Mouse (Mus musculus) CD8-positive naive resting alpha-beta T cell, adult 2 months (primary cell): ENCODE data around the gene Slc22a4.
A peak's percentile ranks its signal among the peaks of the same experiment; 100 is the strongest.

Experiments
- DNase-seq, 2 experiments: peaks; one replicate each; pipeline ENCODE4 v3.0.0; 2022; ENCODE audit warnings: low read depth in 2 of 2, low spot score in 2 of 2

The Slc22a4 gene

DNA sequence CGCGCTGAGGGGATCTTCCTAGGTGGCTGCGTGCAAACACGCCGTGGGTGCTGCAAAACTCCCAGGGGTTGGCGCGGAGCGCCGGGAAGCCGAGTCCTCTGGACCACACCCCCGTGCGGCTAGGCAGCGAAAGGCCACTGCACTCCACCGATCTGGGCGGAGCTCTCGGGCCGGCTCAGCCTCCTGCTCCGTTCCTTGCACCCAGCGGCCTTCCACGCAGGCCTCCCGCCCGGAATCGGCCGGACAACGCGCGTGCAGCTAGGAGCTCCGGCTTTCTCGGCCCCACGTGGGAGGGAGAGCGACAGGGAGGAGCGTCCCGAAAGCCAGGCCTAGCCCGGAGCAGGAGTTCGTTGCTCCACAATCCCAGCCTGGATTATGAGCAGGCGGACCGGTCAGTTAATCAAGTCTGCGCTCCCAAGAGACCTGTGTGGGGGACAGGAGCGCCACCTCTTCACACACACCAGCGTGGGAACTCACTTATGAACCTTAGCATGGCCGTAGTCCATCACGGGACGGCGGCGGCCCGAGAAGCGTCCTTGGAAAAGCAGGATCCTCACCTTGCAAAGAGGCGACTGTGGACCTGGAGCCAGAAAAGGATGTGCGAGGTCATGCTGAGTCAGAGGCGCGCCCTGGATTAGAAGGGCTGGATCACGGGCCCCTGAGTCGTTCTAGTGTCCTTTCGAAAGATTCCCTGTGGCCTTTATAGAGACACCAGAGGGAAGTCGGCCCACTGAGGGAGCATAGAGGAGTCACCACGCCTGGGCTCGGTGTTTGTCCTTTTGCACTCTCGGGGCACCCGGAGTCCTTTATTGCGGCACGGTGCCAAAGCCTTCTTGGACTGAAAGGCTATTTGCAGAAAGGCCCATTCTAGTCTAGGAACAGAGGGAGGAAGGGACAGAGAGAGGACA is at the start of gene Slc22a4:
Gene Slc22a4 (minus strand): TSS at position 47 of the 908 bp plus-strand sequence.
- no peak for DNase-seq

DNA sequence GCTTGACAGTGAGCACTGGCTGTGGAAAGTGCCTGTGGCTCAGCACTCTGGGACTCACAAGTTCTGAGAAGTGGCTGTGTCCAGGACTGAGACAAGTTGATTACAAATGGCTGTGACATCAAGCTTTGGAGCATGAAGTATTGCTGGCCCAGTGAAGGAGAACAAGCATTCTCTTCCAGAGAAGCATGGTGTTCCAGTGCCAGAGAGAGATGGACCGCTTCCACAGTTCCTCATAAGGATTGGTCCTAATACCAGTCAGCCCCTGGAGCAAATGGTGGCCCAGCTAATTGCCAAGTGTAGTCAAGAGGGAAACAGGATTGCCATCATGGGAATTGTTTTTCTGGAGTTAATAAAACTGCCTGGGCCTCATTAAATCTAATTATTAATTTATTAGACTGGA is 48.2 kb upstream of the Slc22a4 start:
- no peak for DNase-seq

DNA sequence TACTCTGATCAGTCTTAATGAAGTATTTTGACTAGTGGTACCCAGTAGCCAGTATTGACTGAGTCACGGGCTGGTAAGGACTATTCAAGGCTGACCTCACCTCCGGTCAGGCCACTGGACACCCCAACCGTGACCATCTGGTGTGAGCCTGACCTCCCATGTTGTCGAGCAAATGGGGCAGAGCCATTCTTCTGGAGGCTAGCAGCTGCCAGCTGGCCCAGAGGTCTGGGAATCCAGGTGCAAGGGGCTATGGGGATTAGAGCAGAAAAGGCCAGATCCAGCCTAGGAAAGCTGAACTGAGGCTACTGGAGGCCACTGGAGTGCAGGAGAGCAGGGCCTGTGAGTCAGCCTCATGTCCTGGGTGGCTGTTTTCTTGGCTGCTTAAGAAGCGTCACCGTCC is 47.5 kb upstream of the Slc22a4 start:
- no peak for DNase-seq

DNA sequence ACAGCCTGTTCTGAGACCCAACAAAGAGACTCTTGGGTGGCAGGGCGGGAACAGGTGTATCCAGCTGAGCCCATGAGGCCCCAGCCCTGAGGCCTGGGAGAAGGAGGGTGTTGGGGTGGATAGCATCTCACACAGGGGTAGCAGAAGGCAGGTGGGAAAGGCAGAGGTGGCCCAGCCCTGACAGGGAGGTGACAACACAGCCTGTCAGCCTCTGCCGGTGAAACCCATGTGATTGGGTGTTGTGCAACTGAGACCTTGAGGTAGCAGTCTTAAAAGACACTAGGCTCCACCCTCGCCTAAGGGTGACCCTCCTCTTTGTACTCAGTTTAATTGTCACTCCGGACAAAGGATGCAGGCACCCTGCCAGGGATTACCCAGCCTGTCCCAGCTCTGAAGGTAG is 45.4 kb upstream of the Slc22a4 start:
- no peak for DNase-seq

DNA sequence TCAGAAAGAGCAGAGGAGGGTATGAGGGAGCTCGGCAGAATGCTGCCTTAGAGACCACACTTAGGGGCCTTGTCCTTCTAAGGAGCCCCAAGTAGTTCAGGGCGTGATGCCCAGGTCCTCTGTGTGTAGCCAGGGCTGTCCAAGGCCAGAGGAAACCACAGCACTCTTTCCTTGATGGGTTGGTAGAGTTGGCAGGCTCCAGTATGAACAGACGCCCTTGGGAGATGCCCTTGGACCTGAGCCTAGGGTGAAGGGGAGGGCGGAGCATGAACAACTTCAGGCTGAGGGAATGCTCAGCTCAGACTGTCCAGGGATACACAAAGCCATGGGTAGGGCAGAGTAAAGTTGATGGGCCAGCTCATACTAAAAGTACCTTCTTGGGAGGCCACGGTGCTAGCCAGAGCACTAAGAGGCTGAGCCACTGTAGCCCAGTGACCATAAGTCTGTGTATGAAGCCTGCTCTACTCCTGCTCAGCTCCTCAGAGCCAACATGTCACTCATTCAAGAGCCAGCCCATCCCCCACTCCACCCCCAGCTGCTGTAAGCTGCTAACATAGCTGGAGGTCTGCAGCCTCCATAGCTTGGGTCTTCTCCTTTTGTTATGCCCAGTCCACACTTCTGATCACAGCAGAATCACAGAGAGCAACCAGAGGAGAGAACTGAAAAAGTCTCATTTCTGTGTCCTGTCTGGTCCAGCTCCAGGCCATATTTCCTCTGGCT is 44.0 kb upstream of the Slc22a4 start:
- DNase-seq: no peak

DNA sequence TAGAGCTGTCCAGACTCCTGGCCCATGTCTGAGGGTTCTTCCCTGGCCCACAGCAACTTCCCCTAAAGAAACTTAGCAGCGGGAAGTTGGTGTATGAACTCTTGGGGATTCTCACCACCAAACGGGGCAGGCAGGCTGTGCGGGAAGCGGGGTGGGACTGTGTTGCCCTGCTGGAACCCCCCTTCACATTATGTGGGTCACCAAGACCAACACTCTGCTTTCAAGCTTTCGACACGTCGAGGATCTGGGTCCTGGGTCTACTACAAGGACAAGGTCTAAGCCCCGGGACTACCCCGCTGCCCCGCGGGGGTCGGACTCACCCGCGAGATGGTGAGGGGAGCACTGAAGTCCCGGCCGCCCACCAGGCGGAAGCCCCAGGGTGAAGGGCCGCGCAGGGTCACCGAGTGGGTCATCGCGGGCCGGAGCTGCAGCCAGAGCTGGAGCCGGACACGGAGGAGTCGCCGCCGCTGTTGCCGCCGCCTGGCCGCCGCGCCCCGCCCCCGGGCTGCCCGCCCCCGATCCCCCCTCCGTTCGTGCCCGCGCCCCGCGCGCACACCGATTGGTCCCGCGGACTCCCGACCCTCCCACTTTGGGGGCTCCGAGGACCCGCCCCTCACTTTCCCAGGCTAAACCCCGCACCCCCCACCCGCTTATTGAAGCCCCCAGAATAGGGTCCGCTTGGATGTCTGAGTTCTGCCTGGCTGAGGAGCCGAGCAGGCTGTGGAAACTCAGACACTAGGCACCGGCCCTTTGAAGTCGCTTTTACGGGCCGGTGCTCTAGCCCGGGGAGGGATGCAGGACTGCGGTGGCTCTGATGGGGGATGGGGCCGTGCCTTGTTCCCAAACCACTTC is 40.9 kb upstream of the Slc22a4 start, which contains the start of gene Pdlim4:
Gene Pdlim4 (minus strand): TSS at position 495 of the 852 bp plus-strand sequence.
- DNase-seq: no peak

DNA sequence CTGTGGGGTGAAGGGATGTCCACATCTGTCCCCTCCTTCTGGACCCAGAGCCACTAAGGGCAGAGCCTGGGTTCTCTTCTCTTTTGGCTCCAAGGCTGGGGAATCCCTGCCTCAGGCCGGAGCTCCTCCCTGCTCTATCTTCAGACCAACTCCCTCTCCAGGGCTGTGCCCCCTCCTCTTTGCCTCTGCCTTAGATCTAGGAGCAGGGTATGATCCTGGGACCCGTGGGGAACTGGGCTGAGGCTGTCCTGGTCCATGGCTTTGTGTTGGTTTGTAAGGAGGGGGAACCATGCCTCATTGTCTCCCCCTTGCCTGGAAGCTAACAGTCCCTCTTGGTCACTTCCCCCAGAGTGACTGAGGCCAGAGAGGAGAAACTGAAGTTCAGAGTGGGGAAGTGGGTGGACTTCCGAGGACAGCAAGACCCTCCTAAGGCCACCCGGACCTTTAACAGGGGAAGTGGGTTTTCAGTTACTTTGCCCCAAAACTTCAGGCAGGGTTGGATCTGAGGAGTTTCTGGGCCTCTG is 40.2 kb upstream of the Slc22a4 start:
- no peak for DNase-seq

DNA sequence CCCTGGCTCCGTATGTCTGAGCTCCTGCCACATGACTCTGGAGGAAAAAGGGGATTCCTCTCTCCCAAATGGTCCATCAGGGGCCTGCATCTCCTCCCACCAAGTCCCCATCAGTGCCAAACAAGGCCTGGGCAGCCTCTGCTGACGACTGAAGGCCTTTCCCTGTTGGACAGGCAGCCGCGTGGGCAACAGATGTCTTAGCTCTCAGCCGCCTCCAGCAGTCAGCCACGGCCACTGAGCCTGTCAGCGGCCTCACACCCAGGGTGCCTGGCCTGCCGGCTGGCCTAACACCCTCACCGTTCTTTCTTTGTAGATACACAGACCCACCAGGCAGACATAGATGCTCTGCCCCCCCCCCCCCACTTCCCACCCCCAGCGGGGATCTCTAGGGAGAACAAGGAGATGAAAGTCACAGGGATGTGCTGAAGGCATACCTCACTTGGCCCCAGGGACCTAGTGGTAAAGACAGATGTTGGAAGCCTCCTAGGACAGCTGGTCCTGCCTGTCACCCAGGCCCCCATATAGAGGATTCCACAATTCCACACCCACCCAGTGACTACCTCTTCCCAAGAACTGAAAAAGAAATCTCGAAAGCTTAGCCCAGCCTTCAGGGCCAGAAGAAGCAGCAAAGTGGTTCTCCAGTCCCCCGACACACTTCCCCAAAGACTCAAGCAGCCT is 39.6 kb upstream of the Slc22a4 start:
- DNase-seq: no peak

DNA sequence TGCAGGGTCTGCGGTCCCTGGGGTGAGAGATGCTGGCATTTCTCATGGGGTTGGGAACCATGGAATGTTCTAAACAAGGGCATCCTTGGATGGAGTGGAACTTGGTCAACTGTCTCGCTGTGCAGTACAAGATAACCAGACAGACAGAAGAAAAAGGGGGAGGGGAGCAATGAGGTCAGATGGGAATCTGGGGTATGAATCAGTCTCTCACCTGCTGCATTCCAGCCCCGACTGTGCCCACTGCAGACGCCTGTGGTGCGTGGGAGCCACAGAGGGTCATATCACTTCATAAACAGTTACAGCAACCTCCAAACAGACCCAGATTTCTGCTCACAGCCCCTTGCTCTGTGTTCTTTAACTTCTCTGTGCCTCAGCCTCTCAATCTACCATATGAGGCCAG is 38.5 kb upstream of the Slc22a4 start:
- no peak for DNase-seq

DNA sequence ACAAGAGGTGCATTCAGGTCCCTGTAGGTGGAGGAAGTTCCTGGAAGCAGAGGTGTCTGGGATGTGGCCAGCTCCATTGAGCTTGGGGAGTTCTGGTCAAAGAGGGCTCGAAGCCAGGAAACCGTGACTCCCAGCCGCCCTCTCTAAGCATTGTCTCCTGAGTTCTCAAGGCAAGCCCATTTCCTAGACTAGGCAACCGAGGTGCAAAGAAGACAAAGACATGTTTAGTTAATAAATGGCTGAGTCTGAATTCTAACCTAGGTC is 38.0 kb upstream of the Slc22a4 start:
- no peak for DNase-seq

DNA sequence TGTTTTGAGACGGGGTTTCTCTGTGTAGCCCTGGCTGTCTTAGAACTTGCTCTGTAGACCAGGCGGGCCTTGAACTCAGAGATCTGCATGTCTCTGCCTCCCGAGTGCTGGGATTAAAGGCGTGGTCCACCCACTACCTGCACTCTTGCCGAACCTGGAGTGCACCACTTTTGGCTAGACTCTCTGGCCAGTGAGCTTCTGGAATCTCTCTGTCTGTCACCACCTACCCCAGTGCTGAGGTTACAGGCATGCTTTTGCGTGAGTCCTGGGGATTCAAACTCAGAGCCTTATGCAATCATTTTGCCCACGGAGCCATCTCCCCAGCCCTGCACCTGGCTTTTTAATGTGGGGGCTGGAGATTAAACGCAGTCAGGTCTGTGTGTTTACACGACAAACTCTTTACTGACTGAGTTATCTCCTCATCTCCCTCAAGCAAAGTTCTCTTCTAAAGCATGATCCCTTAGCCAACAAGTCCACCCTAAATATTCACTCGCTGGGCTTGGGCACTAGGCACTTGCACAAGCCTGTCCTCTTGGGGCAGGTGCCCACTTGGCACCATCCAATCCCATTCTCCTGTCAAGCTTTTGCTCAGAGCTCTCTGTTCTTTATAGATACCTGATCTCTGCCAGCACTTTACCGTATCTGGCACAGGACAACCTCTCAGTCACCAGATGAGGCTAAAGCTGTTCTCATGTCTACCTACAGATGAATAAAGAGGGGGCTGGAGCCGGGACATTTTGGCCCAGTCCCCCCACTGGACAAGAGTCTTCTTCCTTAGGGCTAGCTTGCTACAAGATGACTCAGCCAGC is 37.4 kb upstream of the Slc22a4 start:
- DNase-seq: no peak

DNA sequence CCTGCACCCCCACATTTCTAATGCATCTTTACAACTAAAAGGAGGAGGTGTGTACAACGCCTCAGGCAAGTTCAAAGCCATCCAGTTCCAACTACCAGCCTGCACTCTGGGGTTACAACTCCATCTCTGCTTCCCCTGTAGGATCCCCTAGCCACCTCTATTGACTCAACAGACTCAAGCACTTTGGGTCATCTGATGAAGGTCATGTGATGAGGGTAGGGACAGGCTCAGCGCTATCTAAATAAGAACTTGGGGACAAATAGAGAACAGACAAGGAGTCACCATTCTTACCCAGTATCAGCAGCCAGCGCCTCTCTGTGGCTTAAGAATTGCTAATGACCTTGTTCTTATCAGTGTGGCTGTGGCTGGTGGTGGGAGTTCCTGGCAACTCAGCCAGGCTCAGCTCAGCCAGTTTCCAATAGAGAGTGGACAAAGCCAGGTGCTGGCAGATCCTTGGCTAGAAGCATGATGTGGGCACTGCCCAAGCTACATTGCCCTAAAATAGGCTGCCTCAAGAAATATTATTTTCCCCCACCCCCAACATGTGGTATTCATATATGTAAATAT is 36.6 kb upstream of the Slc22a4 start:
- no peak for DNase-seq

DNA sequence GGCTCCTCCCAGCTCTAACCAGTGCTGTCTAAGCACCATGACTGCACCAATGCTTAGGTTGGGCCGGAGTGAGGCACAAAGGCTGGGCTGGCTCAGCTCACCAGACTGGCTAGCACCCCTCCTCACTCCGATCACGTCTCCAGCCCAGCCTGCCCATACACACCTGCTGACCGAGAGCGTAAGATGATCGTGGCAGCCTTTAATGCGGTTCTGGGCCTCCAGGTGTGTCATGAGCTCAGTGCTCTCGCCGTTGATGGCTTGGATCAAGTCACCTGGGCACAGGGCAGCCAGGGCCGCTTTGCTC is 35.5 kb upstream of the Slc22a4 start:
- no peak for DNase-seq

DNA sequence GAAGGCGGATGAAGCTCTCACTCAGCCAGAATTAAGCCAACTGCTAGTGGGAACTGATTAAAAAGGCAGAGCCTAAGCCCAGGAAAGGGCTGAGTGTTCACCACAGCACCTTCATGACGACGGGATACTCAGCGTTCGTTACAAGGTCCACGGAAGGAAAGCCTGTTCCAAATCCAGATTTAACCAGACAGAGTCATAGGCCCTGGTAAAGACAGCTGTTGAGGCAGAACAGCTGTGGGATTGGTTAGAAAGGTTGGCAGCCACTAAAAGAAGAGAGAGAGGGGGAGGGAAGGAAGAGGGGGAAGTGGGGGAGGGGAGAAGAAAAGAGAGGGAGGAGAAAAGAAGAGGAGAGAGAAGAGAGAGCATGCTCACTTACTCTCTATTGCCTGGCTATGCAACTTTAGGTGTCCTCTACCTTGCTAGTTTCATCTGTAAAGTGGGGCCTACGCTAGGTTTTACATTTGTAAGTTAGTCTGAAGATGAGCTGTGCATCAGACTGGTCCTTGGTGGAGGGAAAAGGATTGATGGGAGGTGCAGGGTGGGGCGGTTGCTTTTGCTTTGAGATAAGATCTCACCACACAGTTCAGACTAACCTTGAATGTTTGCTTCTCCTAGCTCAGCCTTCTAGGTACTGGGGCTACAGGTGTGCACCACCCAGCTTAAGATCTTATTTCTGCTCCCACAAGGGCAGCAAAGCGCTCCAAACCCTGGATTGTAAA is 35.0 kb upstream of the Slc22a4 start:
- DNase-seq: peak in 1 of 2 experiments; percentile 35

DNA sequence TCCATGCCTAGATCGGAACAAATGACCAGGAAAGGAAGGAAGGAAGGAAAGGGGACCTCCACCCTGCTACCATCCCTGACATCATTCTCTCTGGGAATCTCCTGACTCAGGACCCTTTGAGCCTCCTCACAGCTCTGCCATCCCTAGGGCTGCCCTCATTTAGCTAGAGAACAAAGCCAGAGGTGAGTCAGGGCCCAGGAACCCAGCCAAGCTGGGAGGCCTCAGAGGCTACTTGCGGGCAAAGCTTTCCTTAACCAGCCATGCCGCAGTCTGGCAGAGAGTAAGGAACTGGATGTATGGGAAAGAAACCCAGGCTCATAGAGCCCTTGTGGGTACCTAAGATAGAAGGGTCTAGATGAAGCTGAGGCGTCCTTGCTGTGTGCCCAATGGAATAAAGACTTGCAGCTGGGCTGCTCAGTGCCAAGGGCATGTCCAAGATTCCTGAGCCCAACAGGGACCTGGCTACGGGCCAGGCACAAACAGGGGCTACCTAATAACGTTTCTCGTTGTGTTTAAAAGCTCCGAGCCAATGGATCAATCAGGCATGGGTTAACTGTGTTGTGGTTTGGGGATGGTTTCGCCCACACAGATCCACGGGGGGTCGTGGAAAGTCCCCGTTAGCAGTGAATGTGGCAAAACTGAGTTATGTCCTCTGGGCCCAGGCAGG is 34.3 kb upstream of the Slc22a4 start:
- DNase-seq: no peak

DNA sequence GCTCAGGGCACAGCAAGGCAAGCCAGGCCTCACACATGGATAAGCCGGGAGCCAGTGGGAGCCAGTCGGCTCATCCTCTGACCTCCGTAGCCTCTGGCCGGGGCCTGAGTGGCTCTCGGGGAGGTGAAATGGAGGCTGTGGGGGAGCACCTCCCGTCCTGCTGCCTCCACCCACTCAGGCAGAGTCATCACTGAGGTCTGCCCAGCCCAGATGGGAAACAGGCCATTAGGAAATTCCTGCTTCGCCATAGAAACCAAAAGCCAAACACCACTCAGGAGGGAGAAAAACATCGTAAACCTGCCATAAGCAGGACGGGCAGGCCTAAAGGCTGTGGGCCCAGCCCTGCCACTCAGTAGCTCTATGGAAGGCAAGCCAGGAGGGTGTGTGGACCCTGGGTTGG is 32.4 kb upstream of the Slc22a4 start:
- DNase-seq: no peak

DNA sequence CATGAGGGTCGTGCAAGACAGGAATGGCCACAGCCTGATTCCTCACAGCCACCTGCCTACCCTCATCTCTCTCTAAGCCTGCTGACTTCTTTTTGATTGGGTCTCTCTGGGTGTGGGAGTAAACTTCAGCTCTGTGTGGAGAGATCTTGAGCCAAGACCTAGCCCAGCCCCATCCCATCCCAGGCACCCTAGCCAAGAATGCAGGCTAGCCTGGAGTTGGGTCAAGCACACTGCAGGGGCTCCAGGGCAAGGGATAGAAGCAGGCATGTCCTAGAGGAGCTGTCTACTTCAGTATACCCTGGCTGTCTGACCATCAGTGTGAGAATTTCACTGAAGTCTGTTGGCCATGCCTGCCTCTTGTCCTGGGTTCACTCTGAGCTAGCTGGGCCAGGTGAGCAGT is 31.6 kb upstream of the Slc22a4 start:
- DNase-seq: no peak

DNA sequence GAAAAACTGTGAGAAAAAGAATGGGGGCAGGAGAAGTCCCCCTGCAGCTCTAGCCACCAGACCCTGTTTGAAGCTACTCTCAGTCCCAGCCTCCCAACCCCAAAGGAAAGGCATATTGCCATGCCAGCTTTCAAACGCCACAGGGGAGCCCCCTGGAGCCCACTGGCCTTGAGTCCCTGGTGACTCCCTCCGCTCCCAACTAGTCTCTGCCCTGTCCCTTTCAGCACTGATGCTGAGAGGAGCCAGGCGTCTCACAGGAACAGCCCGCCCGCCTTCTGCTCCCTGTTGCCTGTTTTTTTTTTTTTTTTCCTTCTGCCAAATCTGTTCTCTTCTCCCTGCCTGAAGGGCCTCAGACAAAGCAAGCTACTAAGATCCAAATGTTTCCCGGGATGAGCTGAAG is 30.8 kb upstream of the Slc22a4 start:
- DNase-seq: no peak
